Mouse (Mus musculus): Measurements from ENCODE around the gene Immt. TPM values are rescaled to one million over a fixed set of nuclear protein-coding genes. Genes with fewer than 3 reads are reported as not detected.

The Immt gene
- polyA plus RNA-seq, 1 experiment from 2014 or later: 231 TPM

Other genes with a start within 250 kb of the Immt start
- gene Kdm3a, start 198.3 kb upstream of the Immt start, polyA plus RNA-seq (2016; fragmentation: Nextera tagmentation; extraction: Ambion mirVana): 55.7 and 69.4 TPM in 2 replicates
- 7.3 and 7.8 TPM in 2 replicates for gene Reep1, start 123.8 kb upstream of the Immt start, polyA plus RNA-seq (2016; fragmentation: Nextera tagmentation; extraction: Ambion mirVana)
- 70.7 and 80.4 TPM in 2 replicates for gene Mrpl35, start 4.4 kb upstream of the Immt start, polyA plus RNA-seq (2016; fragmentation: Nextera tagmentation; extraction: Ambion mirVana)
- gene Ptcd3, start 77.4 kb downstream of the Immt start, polyA plus RNA-seq (2016; fragmentation: Nextera tagmentation; extraction: Ambion mirVana): 157 and 158 TPM in 2 replicates
- 42.0 and 48.5 TPM in 2 replicates for gene Polr1a, start 77.7 kb downstream of the Immt start, polyA plus RNA-seq (2016; fragmentation: Nextera tagmentation; extraction: Ambion mirVana)

All from limb, embryonic 10.5 days (tissue).